Mouse (Mus musculus) liver, adult 2 months (tissue): Measurements from ENCODE around the gene Npw. TPM values are rescaled to one million over a fixed set of nuclear protein-coding genes. Genes with fewer than 3 reads are reported as not detected.

ENCODE experiments used
- DNase-seq: peaks from one replicate; pipeline ENCODE4 v3.0.0-alpha.2; 2011; ENCODE audit warnings: low read depth, low spot score; ENCODE audit errors: extremely low read depth
- H3K27ac ChIP-seq: fragments of 200-500 bp; replicated peaks from 2 replicates; pipeline ENCODE4 v1.5.1; 2012; ENCODE audit warnings: low read depth, mild to moderate bottlenecking, control low read depth, inconsistent platforms, low read length; ENCODE audit not compliant: insufficient read depth
- H3K27me3 ChIP-seq: fragments of 200-500 bp; 2 replicates; pipeline ENCODE4 v1.6.1; 2012; ENCODE audit warnings: mild to moderate bottlenecking, moderate library complexity, low read length, inconsistent platforms; ENCODE audit not compliant: control insufficient read depth, insufficient read depth
- H3K36me3 ChIP-seq: fragments of 200-500 bp; 2 replicates; pipeline ENCODE4 v1.6.1; 2012; ENCODE audit warnings: low read length, inconsistent platforms; ENCODE audit not compliant: control insufficient read depth, insufficient read depth
- H3K4me1 ChIP-seq: fragments of 200-500 bp; 2 replicates; pipeline ENCODE4 v1.6.1; 2011; ENCODE audit warnings: low read length; ENCODE audit not compliant: control insufficient read depth, insufficient read depth
- H3K4me3 ChIP-seq: fragments of 200-500 bp; 2 replicates; pipeline ENCODE4 v1.5.1; 2011; ENCODE audit warnings: low read depth, mild to moderate bottlenecking, control low read depth, low read length, moderate library complexity; ENCODE audit not compliant: insufficient read depth
- H3K79me2 ChIP-seq: fragments of 200-500 bp; 2 replicates; pipeline ENCODE4 v1.6.1; 2012; ENCODE audit warnings: inconsistent platforms, mild to moderate bottlenecking, low read length, moderate library complexity; ENCODE audit not compliant: control insufficient read depth, insufficient read depth
- H3K9ac ChIP-seq: fragments of 200-500 bp; 2 replicates; pipeline ENCODE4 v1.6.1; 2012; ENCODE audit warnings: low read depth, mild to moderate bottlenecking, control low read depth, inconsistent platforms, low read length
- CTCF ChIP-seq: fragments of 200-500 bp; IDR thresholded peaks from 2 replicates; pipeline ENCODE4 v1.5.1; 2011; ENCODE audit warnings: low read depth, low read length, control low read depth
- POLR2A ChIP-seq: fragments of 200-500 bp; IDR thresholded peaks from 2 replicates; pipeline ENCODE4 v1.6.1; 2011; ENCODE audit warnings: low read length, control low read depth; ENCODE audit not compliant: insufficient read depth; ENCODE audit errors: extremely low read depth
- WGBS: fragments of 180-500 bp; shearing (Covaris S2); methylation state at CpG from one replicate; pipeline ENCODE4 v1.1.7; 2018; 5-methylcytosine and 5-hydroxymethylcytosine counted together
- polyA plus RNA-seq: library from polyadenylated mRNA; depleted of rRNA; stranded (reverse); fragments of >200 nt; gene quantifications from 2 replicates; pipeline ENCODE4 v1.2.3, GENCODE M21; 2012; rRNA removed
- total RNA-seq: library from RNA; depleted of rRNA; stranded (reverse); fragments of >200 nt; gene quantifications from 2 replicates; pipeline ENCODE4 v1.2.3, GENCODE M21; 2014; rRNA removed

Npw gene
- not detected in 2 replicates for total RNA-seq
- polyA plus RNA-seq = not detected in 2 replicates

DNA sequence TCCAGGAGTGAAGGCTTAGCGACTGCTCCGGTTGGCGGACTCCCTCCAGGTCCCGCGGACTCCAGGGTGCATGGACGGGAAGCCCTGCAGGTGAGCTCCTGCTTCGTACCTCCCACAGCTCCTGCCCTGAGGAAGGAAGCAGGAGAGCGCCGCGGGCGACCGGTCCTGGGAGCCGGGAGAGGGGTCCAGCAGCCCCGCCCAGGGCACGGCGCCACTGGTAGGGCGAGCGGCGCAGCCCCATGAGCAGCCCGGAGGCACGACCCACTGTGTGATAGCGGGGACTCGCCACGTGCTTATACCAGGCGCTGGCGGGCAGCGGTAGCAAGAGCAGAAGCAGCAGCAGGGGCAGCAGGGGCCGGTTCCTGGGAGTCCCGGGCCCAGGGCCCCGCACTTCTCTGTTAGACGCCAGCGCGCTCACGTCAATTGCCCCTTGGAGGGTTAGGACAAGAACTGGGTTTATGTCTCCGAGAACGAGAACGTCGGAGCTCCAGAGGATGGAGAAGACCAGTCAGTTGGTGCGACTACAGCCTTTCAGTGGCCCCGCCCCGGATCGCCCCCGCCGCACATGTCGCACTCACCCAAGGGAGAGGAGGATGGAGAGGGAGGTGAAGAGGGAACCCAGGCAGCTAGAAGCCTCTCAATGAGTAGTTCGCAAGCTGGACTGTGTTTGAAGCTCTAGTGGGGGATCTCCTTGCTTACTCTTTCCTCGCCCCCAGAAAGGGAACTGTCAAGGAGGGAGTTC, at the start of gene Npw:
Gene Npw (minus strand): TSS at position 441 of the 742 bp plus-strand sequence.
- H3K4me3 ChIP-seq = peak within 1 kb of the TSS; percentile 8; the same call in 1 of the 2 replicates
- H3K9ac ChIP-seq = peak within 1 kb of the TSS; percentile 26; the same call in 1 of the 2 replicates
- no peak for DNase-seq
- H3K36me3 ChIP-seq = no peaks in the 10 kb centered on the region
- H3K27ac ChIP-seq = no peak within 1 kb of the TSS
- H3K27me3 ChIP-seq = peaks cover 5% of the 10 kb centered on the region
- WGBS = 11% methylated on average over 47 of the region's 47 CpGs
- H3K4me1 ChIP-seq = peaks cover 7% of the 10 kb centered on the region
- TF ChIP-seq CTCF = no peak
- H3K79me2 ChIP-seq = no peaks in the 10 kb centered on the region

DNA sequence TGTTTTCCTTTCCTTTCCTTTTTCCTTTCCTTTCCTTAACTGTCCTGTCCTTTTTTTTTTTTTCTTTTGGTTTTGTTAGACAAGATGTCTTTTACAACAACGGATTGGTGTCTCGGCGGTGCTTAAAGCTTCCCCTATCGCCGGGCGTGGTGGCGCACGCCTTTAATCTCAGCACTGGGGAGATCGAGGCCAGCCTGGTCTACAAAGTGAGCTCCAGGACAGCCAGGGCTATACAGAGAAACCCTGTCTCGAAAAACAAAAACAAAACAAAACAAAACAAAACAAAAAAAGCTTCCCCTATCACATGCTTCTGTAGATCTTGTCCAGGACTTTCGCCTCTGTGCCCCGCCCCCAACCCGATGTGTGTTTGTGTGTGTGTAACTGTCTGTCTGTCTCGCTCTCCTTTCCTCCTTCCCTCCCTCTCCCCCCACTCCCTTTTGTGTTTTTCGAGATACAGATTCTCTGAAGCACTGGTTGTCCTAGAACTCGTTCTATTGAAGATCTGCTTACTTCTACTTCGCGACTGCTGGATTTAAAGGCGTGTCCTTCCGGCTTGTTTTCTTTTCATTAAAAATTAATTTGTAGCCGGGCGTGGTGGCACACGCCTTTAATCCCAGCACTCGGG, 49.7 kb upstream of the Npw start:
- Histone ChIP-seq H3K27me3 (no peaks in the 10 kb centered on the region), H3K4me3 (peak overlapping the region; percentile 71), H3K36me3 (no peaks in the 10 kb centered on the region), H3K27ac (peak overlapping the region; percentile 70), H3K9ac (peak overlapping the region; percentile 65), H3K79me2 (no peaks in the 10 kb centered on the region), H3K4me1 (peaks cover 1% of the 10 kb centered on the region; the same call in 1 of the 2 replicates)
- 1% methylated on average over 24 of the region's 24 CpGs for WGBS
- TF ChIP-seq POLR2A (no peak), CTCF (no peak)
- peak; percentile 46 for DNase-seq

DNA sequence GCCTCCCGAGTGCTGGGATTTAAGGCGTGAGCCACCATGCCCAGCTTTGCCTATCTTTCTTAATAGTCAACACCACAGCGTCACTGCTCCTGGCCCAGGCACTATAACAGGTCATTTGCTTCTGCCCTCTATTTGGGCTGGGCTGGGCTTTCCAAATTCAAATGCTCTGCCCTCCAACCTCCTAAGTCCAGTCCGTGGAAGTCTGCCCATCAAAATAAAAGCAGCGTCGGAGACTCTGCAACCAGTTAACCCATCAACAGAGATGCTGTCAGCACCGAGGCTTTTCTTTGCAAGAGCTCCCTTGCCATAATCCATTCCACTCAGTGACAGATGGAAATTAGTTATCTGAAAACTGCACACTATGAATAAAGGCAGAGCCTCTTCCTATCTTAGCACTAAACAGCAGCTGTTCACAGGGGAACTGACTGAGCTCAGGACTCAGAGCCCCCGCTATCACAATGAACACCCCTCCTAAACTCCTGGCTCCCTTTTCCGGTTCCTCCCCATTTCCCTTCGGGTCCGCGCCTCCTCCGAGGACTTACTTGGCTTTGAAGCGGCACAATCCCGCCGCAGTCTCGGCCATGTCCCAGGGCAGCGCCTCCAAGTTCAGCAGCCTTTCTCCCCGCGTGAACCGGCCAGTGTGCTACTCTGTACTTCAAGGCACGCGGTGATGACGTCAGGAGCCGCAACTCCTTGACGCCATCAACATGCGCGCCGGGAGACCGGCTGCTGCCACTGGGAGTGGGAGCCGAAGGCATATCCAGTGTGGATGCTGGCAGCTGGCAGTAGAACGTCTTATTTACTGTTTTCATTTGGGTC, 48.9 kb upstream of the Npw start, which contains the start of gene Tbl3:
Gene Tbl3 (minus strand): TSS at position 679 of the 819 bp plus-strand sequence.
- peak; percentile 43; the same call in 1 of the 2 replicates for TF ChIP-seq POLR2A
- TF ChIP-seq CTCF = no peak
- peaks cover under 1% of the 10 kb centered on the region; the same call in 1 of the 2 replicates for H3K36me3 ChIP-seq

DNA sequence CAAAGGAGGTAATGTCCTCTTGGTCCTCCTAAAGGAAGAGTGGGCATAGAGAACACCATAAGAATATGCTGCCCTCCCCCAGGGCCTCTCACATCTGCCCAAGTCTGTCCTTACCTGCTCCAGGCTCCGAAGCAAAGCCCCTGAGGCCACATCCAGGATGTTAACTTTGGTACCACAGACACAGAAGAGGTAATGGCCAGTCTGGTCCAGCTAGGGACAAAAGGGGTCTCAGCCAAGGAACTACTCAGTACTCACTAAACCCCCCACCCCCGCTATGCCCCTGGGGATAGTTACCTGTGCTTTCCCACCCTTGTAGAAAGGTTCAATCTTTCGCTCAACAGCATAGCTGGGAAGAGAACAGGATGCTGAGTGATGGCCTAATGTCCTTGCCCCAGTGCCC, 47.6 kb upstream of the Npw start:
- H3K36me3 ChIP-seq = peaks cover 4% of the 10 kb centered on the region; the same call in 1 of the 2 replicates

More for the DNA sequence above, 48.9 kb upstream of the Npw start, which contains the start of gene Tbl3:
- Histone ChIP-seq H3K27ac (peak within 1 kb of the TSS; percentile 81), H3K4me3 (peak within 1 kb of the TSS; percentile 71), H3K9ac (peak within 1 kb of the TSS; percentile 65), H3K79me2 (no peaks in the 10 kb centered on the region), H3K27me3 (no peaks in the 10 kb centered on the region), H3K4me1 (peaks cover 1% of the 10 kb centered on the region; the same call in 1 of the 2 replicates)
- peak; percentile 90 for DNase-seq
- under 1% methylated on average over 32 of the region's 32 CpGs for WGBS

DNA sequence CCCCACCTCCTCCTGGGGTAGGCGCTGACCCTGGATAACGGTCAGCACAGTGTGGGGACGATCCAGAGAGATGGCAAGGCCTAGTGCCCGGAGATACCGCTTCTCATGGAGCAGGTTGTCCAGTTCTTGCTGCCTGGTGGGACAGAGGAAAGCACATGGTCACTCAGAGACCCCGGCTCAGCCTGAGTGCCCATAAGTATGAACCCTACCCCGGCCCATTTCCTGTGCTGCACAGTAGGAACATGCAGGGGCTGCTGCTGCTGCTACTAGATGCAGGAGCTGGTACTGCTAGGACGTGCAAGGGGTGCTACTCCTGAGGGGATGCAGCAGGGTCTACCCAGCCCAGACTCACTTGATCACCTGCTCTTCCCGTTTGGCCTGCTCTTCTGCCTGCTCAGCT, 43.0 kb upstream of the Npw start:
- no peaks in the 10 kb centered on the region for H3K27me3 ChIP-seq
- no peaks in the 10 kb centered on the region for H3K79me2 ChIP-seq
- TF ChIP-seq CTCF (no peak), POLR2A (no peak)
- peaks cover 4% of the 10 kb centered on the region; the same call in 1 of the 2 replicates for H3K36me3 ChIP-seq
- no peak for DNase-seq
- no peak overlapping the region for H3K27ac ChIP-seq
- WGBS = 94% methylated on average over 9 of the region's 9 CpGs
- no peak overlapping the region for H3K4me3 ChIP-seq
- H3K4me1 ChIP-seq = no peaks in the 10 kb centered on the region
- no peak overlapping the region for H3K9ac ChIP-seq

More for the DNA sequence above, 47.6 kb upstream of the Npw start:
- no peak overlapping the region for H3K27ac ChIP-seq
- 99% methylated on average over 3 of the region's 3 CpGs for WGBS
- no peak overlapping the region for H3K9ac ChIP-seq
- H3K4me3 ChIP-seq = no peak overlapping the region
- H3K27me3 ChIP-seq = no peaks in the 10 kb centered on the region
- no peak for TF ChIP-seq CTCF
- no peak for TF ChIP-seq POLR2A
- DNase-seq = no peak
- peaks cover 1% of the 10 kb centered on the region; the same call in 1 of the 2 replicates for H3K4me1 ChIP-seq
- no peaks in the 10 kb centered on the region for H3K79me2 ChIP-seq
